Mouse (Mus musculus): Measurements from ENCODE around the gene Rpl26.
A peak's percentile ranks its signal among the peaks of the same experiment; 100 is the strongest.

Rpl26 gene

GRCm38 (mm10) chr11:68890625-68891024, 10.8 kb upstream of the Rpl26 start:
- DNase-seq (ENCODE audit: low spot score) = no peak

DNA sequence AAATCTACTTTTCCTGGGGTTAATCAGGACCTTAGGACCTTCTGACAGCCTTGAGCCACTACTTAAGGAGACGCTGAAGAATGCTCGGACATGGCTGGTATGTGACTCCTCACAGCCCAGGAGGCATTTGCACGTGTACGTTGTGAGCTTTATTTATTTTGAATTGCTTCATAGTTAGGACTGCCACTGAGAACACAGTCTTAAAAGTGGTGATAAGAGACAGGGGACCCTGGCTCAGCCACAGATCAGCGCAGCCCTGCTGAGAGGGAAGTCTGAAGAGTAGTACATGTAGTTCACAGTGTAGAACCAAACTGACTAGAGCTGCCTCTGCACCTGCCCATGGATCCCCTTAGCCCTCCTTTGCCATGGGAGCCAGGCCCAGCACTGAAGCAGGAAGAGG, 9.6 kb upstream of the Rpl26 start:
- no peak for DNase-seq (ENCODE audit: low spot score)

DNA sequence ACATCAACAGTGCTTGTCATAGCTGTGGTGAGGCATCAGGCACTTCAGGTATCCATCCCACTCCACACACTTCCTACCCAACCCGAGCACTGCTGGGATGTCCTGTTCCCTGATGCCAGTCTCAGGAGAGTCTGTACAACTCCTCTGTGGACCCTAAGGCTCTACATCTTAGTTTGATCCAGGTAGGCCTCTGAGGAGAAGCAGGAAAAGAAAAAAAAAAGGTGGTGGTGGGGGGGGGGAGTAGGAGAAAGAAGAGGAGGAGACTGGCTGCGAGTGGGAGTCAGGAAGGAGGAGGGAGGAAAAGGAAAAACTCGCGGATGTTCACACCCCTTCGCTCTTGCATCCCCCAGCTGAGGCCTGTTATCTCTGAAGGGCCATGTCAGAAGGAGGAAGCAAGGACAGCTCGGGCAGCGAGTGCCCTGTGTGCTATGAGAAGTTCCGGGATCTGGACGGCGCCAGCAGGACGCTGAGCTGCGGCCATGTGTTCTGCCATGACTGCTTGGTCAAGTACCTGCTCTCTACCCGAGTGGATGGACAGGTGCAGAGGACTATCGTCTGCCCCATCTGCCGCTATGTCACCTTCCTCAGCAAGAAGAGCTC, 9.1 kb upstream of the Rpl26 start:
- no peak for DNase-seq (ENCODE audit: low spot score)

DNA sequence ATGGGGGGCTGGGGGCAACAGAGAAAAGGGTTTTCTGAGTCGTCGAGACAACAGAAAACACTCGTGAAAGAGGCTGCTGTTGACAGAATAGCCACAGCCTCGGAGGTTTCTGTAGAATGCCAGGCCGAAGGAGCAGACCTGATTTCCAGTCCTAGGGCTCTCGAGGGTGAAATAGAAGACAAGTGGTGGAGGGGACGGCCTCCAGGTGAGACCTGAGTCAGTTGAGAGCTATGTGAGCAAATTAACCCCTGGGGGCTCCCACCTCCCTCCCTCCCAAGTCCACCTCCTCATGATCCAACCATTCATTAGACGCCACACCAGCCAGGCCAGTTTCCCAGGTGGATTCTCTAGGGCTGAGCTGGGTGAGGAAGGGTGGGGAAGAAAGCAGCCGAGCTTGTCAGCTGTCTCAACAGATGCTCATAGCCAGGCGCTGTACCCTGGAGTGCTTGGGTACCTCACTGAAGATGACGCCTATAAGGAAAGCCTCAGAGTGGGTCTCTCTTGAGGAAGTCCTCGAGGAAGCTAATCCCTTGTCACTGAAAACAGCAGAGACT, 7.4 kb upstream of the Rpl26 start:
- no peak for DNase-seq (ENCODE audit: low spot score)

GRCm38 (mm10) chr11:68896247-68896646, 5.1 kb upstream of the Rpl26 start:
- no peak for DNase-seq (ENCODE audit: low spot score)

DNA sequence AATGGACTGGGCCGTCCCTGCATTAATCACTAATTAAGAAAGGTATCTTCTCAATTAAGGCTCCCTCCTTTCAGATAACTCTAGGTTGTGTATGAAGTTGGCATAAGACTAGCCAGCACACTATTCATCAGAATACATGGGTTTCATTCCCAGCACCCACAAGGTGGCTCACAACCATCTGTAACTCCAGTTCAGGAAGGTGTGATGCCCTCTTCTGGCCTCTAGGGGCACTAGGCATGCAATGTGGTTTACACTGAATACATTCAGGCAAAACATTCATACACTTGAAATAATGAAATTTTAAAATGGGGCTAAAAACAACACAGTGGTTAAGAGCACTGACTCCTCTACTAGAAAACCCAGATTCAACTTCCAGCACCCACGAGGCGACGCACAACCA, 4.3 kb upstream of the Rpl26 start:
- DNase-seq (ENCODE audit: low spot score) = no peak

DNA sequence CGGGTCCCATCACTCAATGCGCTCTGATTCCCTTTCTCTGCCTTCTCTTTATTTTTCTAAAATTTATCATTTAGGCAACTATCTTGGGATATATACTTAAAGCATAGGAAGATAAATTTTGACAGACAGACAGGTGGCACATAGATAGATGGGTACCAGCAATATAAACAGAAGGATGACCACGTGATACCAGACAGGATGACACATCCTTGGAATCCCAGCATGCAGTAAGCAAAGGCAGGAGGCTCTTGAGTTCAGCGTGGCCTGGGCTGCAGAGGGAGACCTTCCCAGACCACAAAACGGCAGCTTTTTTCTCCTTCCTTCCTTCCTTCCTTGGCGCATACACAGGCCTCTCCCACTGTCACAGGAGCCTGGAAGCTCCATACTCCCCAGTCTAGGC, 3.5 kb upstream of the Rpl26 start:
- no peak for DNase-seq (ENCODE audit: low spot score)

DNA sequence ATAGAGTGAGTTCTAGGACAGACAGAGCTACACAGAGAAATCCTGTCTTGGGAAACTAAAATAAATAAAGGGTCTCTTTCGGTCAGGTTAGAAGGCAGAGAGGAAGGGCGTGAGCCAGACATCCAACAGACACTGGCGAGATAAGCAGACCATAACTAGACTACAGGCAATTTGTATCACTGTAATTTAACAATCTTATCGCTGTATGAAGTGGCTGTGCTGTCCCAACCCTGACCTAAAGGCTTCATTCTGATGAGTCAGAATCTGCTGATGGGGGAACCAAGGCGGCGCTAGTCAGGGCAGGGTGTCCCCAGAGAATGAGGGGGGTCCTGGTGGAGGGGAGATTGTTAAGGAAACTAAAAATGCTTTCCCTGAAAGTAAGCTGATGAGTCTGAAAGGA, 2.6 kb upstream of the Rpl26 start:
- no peak for DNase-seq (ENCODE audit: low spot score)

- no peak for DNase-seq (ENCODE audit: low spot score)
These were observed 1.6 kb upstream of the Rpl26 start for GRCm38 (mm10) chr11:68899815-68900214.

DNA sequence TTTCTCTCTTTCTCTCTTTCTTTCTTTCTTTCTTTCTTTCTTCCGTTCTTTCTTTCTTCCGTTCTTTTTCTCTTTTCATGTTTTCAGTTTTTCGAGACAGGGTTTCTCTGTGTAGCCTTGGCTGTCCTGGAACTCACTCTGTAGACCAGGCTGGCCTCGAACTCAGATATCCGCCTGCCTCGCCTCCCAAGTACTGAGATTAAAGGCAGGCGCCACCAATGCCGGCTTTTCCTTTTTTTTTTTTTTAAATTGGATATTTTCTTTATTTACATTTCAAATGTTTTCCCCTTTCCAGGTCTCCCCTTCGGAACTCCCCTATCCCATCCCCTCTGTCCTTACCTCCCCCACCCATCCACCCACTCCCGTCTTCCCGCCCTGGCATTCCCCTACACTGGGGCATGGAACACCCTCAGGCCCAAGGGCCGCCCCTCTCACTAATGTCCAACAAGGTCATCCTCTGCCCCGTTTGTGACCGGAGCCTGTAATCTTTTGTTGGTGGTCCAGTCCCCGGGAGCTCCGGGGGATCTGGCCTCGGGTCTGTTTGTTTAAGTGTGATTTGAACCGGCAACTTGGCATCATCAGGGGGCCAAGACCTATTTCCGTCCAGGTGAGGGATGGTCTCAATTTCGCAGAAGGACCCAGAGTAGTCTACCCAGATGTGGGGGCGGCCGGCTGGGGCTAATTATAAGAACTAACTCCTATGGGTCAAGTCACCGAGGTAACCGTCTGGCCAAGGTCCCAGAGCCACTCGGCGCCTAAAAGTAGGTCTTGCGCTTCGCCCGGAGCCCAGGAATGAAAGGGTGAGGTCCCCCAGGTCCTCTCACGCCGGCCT, 648 bp upstream of the Rpl26 start:
- DNase-seq (ENCODE audit: low spot score) = no peak

DNA sequence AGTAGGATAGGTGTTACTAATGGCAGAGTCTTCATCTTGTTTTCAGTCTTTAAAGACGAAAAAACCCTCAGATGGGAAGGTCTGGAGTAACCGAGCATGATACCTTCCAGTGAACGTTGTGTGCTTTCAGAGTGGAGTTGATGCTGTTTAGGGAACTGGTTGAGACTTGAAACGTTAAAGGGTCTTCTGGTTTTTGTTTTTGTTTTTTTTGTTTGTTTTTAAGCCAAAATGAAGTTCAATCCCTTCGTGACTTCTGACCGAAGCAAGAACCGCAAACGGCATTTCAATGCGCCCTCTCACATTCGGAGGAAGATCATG, 623 bp downstream of the Rpl26 start:
- no peak for DNase-seq (ENCODE audit: low spot score)

- DNase-seq (ENCODE audit: low spot score) = no peak
These were observed 984 bp downstream of the Rpl26 start for GRCm38 (mm10) chr11:68902367-68902766.

GRCm38 (mm10) chr11:68902823-68903222, 1.4 kb downstream of the Rpl26 start:
- DNase-seq (ENCODE audit: low spot score) = no peak

DNA sequence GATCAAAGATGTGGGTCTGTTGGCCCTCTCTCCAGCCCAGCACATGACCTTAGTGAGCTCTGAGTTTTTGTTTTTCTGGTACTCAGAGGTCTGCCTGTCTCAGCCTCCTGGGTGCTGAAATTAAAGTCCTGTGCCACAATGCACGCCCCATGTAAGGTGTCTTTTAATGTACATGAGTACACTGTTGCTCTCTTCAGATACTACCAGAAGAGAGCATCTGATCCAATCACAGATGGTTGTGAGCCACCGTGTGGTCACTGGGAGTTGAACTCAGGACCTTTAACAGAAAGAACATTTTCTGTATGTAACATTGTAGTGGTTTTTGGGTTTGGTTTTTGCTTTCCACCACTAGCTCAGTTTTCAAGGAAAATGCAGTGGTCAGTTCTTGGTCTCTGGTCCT, 2.4 kb downstream of the Rpl26 start:
- DNase-seq (ENCODE audit: low spot score) = no peak

DNA sequence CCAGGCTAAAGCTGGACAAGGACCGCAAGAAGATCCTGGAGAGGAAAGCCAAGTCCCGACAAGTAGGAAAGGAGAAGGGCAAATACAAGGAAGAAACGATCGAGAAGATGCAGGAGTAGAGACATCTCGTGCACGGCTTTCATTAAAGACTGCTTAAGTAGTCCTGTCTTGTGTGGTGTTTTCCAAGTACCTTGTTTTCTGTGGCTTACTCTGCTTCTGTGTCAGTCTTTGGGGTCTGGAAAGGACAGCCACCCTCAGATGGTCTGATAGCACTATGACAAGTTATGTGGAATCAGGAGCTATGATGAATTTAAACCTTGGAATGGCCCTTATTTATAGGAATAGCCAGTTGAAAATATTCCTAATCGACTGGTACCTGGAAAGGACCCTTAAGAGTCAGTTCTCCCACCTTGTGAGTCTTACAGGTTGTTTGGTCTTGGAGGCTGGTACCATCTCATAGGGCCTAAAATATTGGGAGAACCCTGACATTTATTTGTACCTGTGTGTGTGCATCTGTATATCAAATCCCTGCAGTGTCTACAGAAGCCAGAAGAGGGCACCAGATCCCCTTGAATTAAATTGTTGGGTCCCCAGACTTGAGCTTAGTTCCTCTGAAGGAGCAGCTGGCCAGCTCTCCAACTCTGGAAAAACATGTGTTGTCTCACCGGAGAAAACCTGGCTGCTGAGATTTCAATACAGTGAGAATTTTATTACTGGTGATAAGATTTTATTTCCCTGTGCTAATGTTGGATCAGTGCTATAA, 3.2 kb downstream of the Rpl26 start:
- peak; percentile 69 for DNase-seq (ENCODE audit: low spot score)

DNA sequence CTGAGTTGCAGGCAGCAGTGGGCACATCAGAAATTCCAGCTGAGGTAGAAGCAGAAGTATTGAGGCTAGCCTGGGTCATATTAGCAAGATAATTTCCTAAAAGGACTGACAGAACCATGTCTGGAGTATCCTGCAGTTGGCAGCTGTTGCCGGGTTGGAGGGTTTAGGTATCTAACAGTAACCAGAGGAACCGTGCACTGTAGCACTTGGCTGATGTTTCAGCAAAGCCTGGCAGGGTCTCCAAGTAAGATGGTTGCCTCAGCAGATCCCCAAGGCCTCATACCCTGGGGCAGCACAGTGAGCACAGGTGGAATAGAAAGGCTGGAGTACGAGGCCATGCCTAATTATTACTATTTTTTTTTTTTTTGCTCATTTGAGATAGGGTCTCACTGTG, 3.8 kb downstream of the Rpl26 start:
- no peak for DNase-seq (ENCODE audit: low spot score)

DNA sequence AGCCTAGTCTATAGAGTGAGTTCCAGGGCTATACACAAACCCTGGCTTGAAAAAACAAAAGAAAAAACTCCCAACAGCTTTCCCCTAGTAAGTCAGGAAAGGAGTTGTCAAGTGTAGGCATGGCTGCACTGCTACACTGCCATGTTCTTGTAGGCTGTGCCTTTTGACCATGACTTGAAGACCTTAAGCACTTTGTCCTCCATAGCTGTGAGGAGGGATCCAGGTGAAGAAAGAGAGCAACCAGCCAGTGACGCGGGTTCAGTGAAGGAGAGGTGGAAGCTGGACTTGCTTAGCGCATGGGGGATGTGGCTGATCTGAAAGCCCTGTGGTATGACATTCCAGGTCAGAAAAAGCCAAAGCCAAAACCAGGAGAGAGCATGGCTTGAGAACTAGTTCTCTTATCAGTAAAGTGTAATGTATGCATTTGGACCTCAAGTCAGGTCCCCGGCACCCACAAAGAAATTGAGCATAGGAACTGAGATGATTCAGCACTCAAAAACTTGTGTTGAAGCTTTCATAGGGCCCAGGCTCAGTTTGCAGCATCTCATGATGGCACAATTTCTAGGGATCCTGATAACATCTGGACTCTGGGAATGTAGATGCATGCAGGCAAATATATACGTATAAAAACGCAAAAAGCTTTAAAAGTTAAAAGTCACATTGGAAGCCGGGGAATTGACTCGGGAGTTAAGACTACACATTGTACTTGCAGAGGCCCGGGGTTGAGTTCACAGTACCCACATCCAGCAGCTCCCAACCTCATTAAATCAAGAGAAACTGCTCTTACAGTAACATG, 4.5 kb downstream of the Rpl26 start:
- DNase-seq (ENCODE audit: low spot score) = no peak

GRCm38 (mm10) chr11:68906461-68906790, 5.0 kb downstream of the Rpl26 start:
- DNase-seq (ENCODE audit: low spot score) = no peak

DNA sequence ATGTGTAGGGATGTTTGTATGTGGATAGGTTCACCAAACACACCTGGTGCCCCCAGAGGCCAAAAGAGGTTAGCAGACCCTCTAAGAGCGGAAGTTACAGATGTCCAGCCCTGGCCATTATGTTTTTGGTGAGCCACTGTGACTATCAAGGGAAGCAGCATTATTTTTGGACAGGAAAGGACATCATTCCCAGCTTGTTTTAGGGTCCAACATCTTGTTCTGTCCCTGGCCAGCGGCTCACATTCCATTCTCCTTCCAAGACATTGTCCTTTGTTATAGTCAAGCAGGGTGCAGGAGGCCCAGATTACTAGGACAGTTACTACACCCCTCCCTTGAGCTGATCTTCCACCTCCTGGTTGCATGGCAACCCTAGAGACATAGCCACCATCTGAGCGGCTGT, 5.9 kb downstream of the Rpl26 start:
- no peak for DNase-seq (ENCODE audit: low spot score)

- no peak for DNase-seq (ENCODE audit: low spot score)
These were observed 7.6 kb downstream of the Rpl26 start for GRCm38 (mm10) chr11:68908846-68909503.

DNA sequence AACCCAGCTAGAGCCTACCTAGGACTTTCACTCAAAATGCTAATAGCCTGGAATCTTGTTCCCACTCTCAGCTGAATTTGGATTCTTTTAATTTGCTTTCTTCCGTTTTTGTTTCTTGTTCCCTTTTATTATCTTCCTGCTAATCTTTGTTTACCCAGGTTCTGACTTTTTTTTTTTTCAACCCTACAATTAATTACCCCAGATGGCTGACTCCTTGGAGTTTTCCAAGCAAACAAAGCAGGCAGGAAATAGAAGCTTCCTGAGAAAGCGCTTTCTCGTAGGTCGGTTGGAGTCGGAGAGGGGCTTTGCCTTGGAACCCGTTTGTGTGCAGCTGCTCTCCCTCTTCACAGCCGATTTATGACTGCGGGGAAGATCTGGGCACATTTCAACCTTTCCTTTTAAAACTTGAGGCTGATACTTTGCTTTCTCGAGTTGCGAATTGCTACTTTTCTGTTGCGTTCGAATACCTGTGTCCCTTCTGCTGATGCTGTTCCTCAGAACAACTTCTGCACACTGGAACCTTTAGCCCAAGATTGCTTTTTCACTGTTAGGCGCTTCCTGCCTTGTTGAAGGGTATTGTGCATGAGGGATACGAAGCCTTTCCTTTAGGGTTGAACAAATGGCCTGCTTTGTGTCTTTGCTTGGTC, 10.3 kb downstream of the Rpl26 start:
- no peak for DNase-seq (ENCODE audit: low spot score)

Measured in ovary, postnatal 14 days (tissue).